ENCODE assay signal across 8 mouse cellular contexts in the genomic region with DNA sequence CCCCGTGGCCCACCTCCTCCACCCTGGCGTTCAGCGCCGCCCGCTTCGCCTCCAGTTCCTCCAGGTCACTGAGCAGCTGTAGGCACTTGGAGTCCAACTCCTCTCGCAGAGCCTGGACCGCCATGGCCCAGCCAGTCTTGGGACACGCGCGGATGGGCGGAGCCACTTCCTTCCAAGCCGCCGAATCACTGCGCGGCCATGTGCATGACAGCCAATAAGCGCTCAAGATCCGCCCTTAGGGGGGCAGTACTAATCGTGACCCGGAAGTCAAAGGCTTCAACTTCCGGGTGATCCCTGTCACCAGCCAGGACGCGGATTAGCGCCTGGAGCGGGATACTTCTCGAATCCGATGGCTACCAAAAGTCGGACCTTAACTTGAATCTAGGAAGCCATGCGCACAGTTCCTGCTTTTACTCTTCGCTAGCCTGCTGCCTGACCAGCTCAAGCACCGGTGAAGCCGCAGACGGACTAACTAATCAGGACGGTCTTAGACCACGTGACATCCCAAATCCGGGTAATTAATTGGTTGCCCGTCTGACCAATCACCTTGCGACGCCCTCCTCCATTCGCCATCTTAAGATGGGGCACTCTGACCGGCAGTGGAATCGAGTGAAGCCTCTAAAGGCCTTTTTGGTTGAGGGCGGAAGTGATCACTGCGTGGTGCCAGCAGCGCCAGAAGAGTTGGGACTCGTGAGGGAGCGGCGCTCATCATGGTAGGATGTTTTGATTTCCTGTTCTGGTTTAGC. TPM values are rescaled to one million over a fixed set of nuclear protein-coding genes. Genes with fewer than 3 reads are reported as not detected.
DNase-seq lines count a peak whose midpoint lies in the region; ATAC-seq lines count a peak whose summit lies in the region.

A gene (minus strand): TSS at position 458 of the 746 bp plus-strand sequence.
A gene (plus strand): TSS at position 637 of the 746 bp plus-strand sequence.

- no peaks in the 10 kb centered on the region for H3K27me3 ChIP-seq in heart, embryonic 13.5 days (replicated peaks)
- H3K27me3 ChIP-seq in liver, embryonic 12.5 days (replicated peaks): no peaks in the 10 kb centered on the region
- H3K27me3 ChIP-seq in stomach, embryonic 15.5 days (replicated peaks): no peaks in the 10 kb centered on the region

- peak within 1 kb of the TSS; percentile 83 for H3K9ac ChIP-seq in heart, embryonic 13.5 days
- peak within 1 kb of the TSS; percentile 73 for H3K9ac ChIP-seq in liver, embryonic 12.5 days
- peak within 1 kb of the TSS; percentile 50 for H3K9ac ChIP-seq in stomach, embryonic 15.5 days

- peak within 1 kb of the TSS; percentile 86 for H3K4me2 ChIP-seq in heart, embryonic 13.5 days
- H3K4me2 ChIP-seq in liver, embryonic 12.5 days: peak within 1 kb of the TSS; percentile 81
- peak within 1 kb of the TSS; percentile 71 for H3K4me2 ChIP-seq in stomach, embryonic 15.5 days

- peak within 1 kb of the TSS; percentile 94 for H3K27ac ChIP-seq in brown adipose tissue, adult 24 weeks (replicated peaks; ENCODE audit: low read depth, low read length)
- peak within 1 kb of the TSS; percentile 74 for H3K27ac ChIP-seq in heart, embryonic 13.5 days (replicated peaks)
- H3K27ac ChIP-seq in liver, embryonic 12.5 days: peak within 1 kb of the TSS; percentile 69
- peak within 1 kb of the TSS; percentile 67 for H3K27ac ChIP-seq in stomach, embryonic 15.5 days

- peak; percentile 93 for ATAC-seq in heart, embryonic 13.5 days (ENCODE audit: extremely low read depth, insufficient number of reproducible peaks, low FRiP score, low TSS enrichment)
- ATAC-seq in liver, embryonic 12.5 days: peak; percentile 93
- ATAC-seq in stomach, embryonic 15.5 days (ENCODE audit: insufficient read depth, low FRiP score, low read depth): peak; percentile 95

- H3K36me3 ChIP-seq in heart, embryonic 13.5 days: peaks cover 50% of the 10 kb centered on the region
- peaks cover 45% of the 10 kb centered on the region for H3K36me3 ChIP-seq in liver, embryonic 12.5 days
- peaks cover 25% of the 10 kb centered on the region for H3K36me3 ChIP-seq in stomach, embryonic 15.5 days

- WGBS in heart, embryonic 13.5 days: under 1% methylated on average over 48 of the region's 48 CpGs
- under 1% methylated on average over 48 of the region's 48 CpGs for WGBS in liver, embryonic 12.5 days (ENCODE audit: insufficient replicate concordance)
- under 1% methylated on average over 48 of the region's 48 CpGs for WGBS in stomach, embryonic 15.5 days

- peaks cover 5% of the 10 kb centered on the region for H3K4me1 ChIP-seq in brown adipose tissue, adult 24 weeks (ENCODE audit: control insufficient read depth, insufficient read depth, insufficient read length, low read length)
- H3K4me1 ChIP-seq in heart, embryonic 13.5 days: peaks cover 26% of the 10 kb centered on the region
- H3K4me1 ChIP-seq in liver, embryonic 12.5 days: peaks cover 39% of the 10 kb centered on the region
- peaks cover 15% of the 10 kb centered on the region for H3K4me1 ChIP-seq in stomach, embryonic 15.5 days

- H3K9me3 ChIP-seq in heart, embryonic 13.5 days: no peaks in the 10 kb centered on the region
- H3K9me3 ChIP-seq in liver, embryonic 12.5 days (replicated peaks): no peaks in the 10 kb centered on the region
- H3K9me3 ChIP-seq in stomach, embryonic 15.5 days: no peaks in the 10 kb centered on the region

- peak; percentile 98 for DNase-seq in CD4-positive, CD25-positive, alpha-beta regulatory T cell, adult 2 months (ENCODE audit: low read depth, low spot score)
- peak; percentile 96 for DNase-seq in fat pad, adult 2 months (ENCODE audit: extremely low read depth, low read depth, low spot score)
- DNase-seq in kidney, postnatal 10 days: peak; percentile 97
- peak; percentile 94 to 95 for DNase-seq in natural killer cell, adult 2 months (ENCODE audit: low spot score in 2 of 2)

- peak within 1 kb of the TSS; percentile 84 for H3K4me3 ChIP-seq in brown adipose tissue, adult 24 weeks (ENCODE audit: insufficient read depth, low read depth, low read length)
- H3K4me3 ChIP-seq in heart, embryonic 13.5 days: peak within 1 kb of the TSS; percentile 75
- H3K4me3 ChIP-seq in liver, embryonic 12.5 days: peak within 1 kb of the TSS; percentile 79
- H3K4me3 ChIP-seq in stomach, embryonic 15.5 days (replicated peaks): peak within 1 kb of the TSS; percentile 87

RNA-seq across cellular contexts. Expression of the first gene that starts in this region (rescaled TPM):
- 13.9 and 15.4 TPM in 2 replicates for polyA plus RNA-seq in brown adipose tissue, adult 24 weeks (2012; ENCODE audit: insufficient read depth, insufficient read length, missing spikeins)
- 42.0 and 47.6 TPM in 2 replicates for polyA plus RNA-seq in heart, embryonic 13.5 days (2015; fragmentation: Nextera tagmentation; extraction: Ambion mirVana)
- polyA plus RNA-seq in liver, embryonic 12.5 days (2016; fragmentation: Nextera tagmentation; extraction: Ambion mirVana): 34.3 and 35.1 TPM in 2 replicates
- polyA plus RNA-seq in stomach, embryonic 15.5 days (2015; fragmentation: Nextera tagmentation; extraction: Ambion mirVana): 52.6 and 55.5 TPM in 2 replicates

RNA-seq across cellular contexts. Expression of the second gene that starts in this region (rescaled TPM):
- polyA plus RNA-seq in brown adipose tissue, adult 24 weeks (2012; ENCODE audit: insufficient read depth, insufficient read length, missing spikeins): 38.0 and 43.0 TPM in 2 replicates
- 66.3 and 67.7 TPM in 2 replicates for polyA plus RNA-seq in heart, embryonic 13.5 days (2015; fragmentation: Nextera tagmentation; extraction: Ambion mirVana)
- polyA plus RNA-seq in liver, embryonic 12.5 days (2016; fragmentation: Nextera tagmentation; extraction: Ambion mirVana): 96.4 and 100 TPM in 2 replicates
- 83.6 and 84.8 TPM in 2 replicates for polyA plus RNA-seq in stomach, embryonic 15.5 days (2015; fragmentation: Nextera tagmentation; extraction: Ambion mirVana)

Comparison
In these comparisons a context has a peak if more than half of its experiments do, and no peak if none do; other contexts are left out.
1. Peak in every context shown above with its lines: DNase-seq, ATAC-seq, H3K4me3 ChIP-seq and H3K27ac ChIP-seq.